Mouse (Mus musculus) cerebellum, postnatal 25 days (tissue): ENCODE measurements at regions not wholly inside any gene's neighbourhood (a gene's known extent, or its start where the extent isn't known, plus 50 kb on each side); places are given as distances from the start of the nearest gene placed in this dataset.

Experiments used
- DNase-seq, 2 experiments: peaks; one replicate each; pipeline ENCODE4 v3.0.0; 2021; ENCODE audit warnings: mixed read lengths in 2 of 2

DNA sequence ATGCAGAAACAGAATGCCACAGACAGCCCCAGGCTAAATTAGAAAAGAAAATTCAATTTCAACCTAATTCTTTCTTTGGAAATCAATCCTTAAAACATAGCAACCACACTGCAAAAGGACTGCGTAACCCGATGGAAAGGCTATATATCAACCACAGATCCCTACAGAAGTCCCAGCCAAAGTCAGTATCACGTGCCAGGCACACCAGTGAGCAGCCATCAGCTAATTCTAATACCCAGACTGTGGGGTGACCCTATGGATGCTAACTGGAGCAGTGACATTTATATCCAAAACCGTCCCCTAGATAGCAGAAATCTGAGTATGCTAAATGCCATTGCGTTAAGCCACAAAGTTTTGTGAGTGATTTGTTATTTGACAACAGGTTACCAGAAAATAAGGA, 286.5 kb upstream of the N6amt1 start:
- no peak for DNase-seq

GRCm38 (mm10) chr16:87060473-87060872, 293.5 kb upstream of the N6amt1 start:
- DNase-seq, result no peak

- no peak for DNase-seq
These were observed 304.1 kb upstream of the N6amt1 start for GRCm38 (mm10) chr16:87049741-87050383.

GRCm38 (mm10) chr16:87044773-87045561, 309.0 kb upstream of the N6amt1 start:
- DNase-seq, result no peak

DNA sequence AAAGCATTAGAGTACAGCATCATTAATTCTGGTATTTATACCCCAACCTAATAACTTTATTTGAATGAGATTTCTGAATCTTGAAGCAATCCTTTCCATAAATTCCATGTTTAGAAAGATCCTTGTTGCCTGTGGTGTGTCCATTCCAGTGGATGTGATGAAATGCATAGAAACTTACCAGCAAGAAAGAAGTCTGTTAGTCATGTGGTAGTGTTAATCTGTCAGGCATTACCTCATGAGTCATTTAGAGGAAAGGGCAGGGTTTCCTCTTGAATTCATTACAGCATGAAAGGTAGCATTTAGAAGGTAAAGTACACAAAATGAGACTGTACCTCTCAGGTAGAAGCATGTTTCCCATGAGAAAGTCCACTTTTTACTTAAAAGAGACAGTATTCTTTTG, 310.3 kb upstream of the N6amt1 start:
- DNase-seq, result no peak

- DNase-seq, result no peak
These were observed 313.6 kb upstream of the N6amt1 start for GRCm38 (mm10) chr16:87040366-87040765.

DNA sequence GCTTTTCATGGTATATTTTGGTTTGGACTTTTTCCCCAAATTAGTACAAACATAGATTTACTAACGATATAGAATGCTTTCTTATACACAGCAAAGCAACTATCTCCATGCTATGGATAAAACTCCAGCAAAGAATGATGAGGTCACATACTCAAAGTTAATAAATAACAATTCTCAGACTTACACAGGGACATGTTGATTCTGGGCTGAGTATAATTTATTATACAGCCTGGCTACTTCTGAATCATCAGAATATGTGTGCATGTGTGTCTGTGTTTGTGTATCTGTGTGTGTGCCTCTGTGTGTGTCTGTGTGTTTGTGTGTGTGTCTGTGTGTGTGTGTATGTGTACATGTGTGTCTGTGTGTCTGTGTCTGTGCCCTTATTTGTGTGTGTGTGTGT, 314.1 kb upstream of the N6amt1 start:
- DNase-seq, result no peak

DNA sequence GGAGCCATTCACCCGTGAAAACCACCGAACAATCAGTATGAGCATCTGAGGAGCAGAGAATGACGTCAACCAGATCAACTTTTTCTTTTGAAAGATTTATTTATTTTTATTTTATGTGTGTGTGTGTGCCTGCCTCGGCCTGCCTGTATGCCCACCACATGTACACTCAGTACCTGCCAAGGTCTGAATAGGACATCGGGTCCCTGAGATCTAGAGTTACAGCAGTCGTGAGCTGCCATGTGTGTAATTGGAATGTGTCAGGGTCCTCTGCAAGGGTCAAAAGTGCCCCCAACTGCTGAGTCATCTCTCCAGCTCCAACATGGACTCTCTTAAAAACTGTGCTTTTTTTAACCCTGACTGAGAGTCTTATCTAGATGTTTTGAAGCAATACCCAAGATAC, 316.9 kb upstream of the N6amt1 start:
- DNase-seq, result no peak

DNA sequence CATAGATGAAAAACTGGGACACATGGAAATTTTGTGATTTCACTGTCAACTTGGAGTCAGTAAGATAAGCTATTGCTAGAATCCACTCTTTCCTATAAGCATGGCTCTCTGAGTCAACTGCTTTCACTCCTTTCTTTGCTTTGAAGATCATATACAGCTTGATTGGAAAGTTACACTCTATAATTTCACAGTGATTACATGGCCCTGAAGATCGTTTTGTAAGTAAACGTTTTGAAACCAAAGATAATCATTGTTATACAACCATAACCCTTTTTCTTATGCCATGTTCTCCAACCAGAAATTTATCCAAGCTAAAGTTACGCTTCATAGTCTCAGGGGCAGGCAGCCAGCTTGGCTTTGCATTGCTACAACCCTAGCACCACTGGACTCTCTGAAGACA, 322.1 kb upstream of the N6amt1 start:
- no peak for DNase-seq

DNA sequence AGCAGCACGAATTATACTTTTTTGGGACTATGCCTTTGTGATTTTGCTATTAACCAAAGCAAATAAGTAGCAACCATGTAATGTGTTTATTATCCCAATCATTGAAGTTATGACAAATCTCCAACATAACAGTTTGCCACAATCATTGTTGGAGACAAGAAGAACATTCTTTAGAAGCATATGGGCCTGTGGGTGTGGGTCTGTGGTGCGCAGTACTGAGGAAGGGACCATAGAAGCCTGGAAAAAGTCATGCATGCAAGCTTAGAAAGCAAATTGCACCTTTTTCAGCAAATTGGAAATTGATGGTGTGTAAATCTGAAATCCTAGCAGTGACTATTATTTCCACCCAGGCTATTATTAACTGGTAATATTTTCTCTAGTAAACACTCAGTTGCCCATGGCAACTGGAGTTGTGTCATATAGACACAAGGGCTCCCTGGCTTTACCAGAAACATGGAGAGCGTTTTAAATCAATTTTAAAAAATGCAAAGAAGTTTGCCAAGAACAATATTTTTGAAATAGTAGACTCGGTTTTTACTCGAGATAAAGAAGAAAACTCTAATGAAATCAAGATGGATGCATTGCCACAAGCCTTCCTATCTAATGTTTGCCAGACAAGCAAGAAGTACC, 325.4 kb upstream of the N6amt1 start:
- no peak for DNase-seq

DNA sequence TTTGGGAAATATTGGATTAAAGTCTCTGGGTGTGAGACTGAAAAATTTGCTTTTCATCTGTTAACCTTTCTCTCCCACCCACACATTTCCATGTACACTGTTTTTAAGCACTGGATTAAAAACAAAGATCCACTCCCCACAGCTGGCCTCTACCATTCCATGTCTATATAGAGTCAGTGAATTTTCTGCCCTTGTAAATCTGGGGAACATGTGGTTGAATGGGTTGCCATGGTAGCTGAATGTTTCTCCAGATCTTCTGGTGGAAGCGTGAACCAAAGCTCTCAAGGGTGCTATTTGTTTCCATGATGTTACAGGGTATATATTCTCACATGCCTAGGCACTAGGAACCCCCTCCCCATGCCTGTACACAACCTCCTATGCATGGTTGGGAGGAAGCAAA, 326.4 kb upstream of the N6amt1 start:
- DNase-seq, result no peak

DNA sequence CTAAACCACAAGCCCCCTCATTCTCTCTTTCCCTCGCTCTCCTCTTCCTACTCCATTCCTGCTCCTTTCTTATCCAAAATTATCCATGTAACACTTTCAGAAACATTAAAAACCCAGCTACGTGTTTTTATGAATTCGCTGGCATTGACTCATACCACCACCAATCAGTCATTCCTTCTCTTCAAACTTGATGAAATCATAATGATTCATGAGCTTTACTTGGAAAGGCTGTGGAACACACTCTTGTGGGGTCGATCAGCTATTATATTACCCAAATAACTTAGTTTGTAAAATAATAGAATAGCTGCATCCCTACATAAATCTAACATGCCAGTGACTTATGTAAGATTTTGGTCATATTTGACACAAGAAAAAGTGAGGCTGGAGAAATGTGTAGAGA, 331.9 kb upstream of the N6amt1 start:
- no peak for DNase-seq

- DNase-seq, result no peak
These were observed 336.8 kb upstream of the N6amt1 start for GRCm38 (mm10) chr16:87017107-87017670.

GRCm38 (mm10) chr16:87001579-87001978, 352.4 kb upstream of the N6amt1 start:
- DNase-seq, result no peak

DNA sequence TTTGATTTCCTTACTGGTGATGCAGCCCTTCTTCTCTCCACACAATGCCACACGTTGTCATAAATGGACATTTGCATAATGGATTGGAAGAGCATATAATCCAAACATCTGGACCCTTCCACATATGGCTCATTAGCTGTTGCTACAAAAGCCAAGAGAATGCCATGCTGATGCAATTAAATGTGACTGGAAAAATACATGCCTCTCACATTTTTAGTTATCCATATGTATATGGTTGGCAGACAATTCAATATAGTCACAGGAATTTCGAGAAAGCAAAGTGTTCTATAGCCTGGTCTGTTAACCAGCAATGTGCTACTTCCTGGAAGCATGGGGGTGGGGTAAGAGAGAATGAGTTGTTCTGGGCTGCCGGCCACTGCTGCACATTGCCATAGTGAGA, 352.9 kb upstream of the N6amt1 start:
- no peak for DNase-seq

GRCm38 (mm10) chr16:86971691-86972090, 382.3 kb upstream of the N6amt1 start:
- no peak for DNase-seq

- no peak for DNase-seq
These were observed 404.3 kb upstream of the N6amt1 start for GRCm38 (mm10) chr16:86949681-86950080.

- no peak for DNase-seq
These were observed 408.3 kb upstream of the N6amt1 start for GRCm38 (mm10) chr16:86945531-86946144.

GRCm38 (mm10) chr16:86945058-86945457, 408.9 kb upstream of the N6amt1 start:
- no peak for DNase-seq

DNA sequence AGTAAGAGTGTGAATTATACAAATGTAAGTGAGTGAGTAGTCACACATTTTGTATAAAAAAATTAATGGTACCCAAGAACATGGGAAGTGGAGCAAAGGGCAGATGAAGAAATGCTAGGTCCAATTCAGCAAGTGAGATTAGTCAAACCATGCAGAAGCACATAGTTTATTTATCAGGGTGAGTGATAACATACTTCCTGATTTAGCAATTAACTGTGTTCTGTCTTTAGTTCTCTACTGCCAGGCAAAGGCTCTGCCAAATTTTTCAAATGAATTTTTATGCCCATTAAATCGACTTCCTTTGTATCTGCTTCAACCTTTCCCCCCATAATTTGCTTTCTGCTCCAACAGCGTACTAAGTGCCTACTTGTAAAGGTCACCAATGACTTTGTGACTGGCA, 419.0 kb upstream of the N6amt1 start:
- DNase-seq, result no peak

GRCm38 (mm10) chr16:86932765-86933164, 421.2 kb upstream of the N6amt1 start:
- peak; percentile 54 to 66 for DNase-seq

DNA sequence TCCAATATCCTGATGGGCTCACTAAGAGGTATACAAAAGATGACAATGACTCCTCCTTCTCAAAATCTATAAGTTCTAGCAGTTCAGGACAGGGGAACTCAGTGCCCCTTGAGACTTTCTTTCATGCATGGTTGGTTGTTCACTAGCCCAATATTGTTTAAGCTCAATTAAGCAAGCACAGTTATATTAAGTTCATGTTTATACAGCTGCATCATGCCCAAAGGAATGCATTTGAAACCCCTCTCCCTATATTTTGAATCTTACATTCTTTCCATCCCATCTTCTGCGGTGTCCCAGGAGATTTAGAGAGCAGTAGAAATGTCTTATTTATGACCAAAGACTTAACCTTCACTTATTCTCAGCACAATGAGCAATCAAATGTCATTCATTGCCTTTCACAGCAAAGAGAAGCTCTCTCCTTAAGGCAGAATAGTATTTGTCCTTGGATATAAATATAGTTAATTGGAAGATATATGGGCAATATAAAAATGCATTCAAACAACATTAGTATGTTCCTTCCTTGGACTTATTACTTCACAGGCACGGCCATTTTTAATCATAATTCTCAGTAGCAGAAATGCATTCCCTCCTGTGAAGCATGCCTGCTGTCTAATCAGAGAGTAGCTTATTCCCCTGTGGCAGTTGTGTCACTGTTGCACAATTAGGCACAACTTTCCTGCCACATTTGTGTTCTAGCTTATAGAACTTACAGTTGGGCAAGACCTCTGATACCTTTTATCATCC, 455.8 kb upstream of the N6amt1 start:
- no peak for DNase-seq

- no peak for DNase-seq
These were observed 459.0 kb upstream of the N6amt1 start for GRCm38 (mm10) chr16:86894982-86895381.
